Mouse (Mus musculus) frontal cortex, postnatal 10 days (tissue): Measurements from ENCODE around the gene Olfr593.
"Not testable (repeated sequence)": the region's sequence is repeated elsewhere in the genome, so short reads cannot be mapped to it uniquely, and the experiment has no call there.

Source experiments
- DNase-seq, 2 experiments: peaks; one replicate each; pipeline ENCODE4 v3.0.0; 2022; ENCODE audit warnings: low spot score in 2 of 2, mixed read lengths in 1 of 2

The Olfr593 gene

DNA sequence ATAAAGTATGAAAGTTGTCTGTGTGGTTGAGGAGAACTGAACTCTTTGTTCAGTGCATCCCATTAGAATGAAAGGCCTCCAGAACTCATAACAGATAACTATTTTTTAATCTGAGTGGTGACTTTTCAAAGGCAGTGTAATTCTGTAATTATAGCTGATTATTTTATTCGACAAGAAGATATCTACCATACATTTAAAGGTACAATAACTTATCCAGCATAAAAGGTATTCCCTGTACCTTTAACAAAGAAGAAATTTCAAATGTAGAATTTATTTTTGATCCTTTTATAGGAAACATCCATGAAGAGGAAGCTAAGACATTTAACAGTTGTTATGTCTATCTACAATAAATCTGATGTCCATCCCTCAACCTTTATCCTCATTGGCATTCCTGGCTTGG, at the start of gene Olfr593:
Gene Olfr593 (plus strand): TSS at position 301 of the 400 bp plus-strand sequence.
- DNase-seq = no peak

DNA sequence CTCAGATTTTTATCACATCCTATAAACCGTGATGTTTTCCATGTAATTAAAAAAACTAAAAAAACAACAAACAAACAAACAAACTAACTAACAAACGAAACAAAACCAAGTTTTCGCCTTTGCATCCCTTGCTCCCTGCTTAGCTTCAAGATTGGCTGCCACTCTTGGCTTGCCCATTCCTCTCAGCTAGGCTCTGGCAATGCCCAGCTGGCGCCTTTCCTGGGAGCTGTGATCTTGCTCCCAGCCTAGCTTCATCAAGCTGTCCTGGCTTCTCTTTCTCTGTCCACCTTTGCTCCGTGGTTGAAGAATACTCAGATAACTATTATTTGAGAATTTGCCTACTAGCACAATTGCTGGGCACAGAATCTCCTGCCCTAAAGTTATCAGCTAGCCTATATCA, 42.0 kb upstream of the Olfr593 start:
- DNase-seq = no peak

DNA sequence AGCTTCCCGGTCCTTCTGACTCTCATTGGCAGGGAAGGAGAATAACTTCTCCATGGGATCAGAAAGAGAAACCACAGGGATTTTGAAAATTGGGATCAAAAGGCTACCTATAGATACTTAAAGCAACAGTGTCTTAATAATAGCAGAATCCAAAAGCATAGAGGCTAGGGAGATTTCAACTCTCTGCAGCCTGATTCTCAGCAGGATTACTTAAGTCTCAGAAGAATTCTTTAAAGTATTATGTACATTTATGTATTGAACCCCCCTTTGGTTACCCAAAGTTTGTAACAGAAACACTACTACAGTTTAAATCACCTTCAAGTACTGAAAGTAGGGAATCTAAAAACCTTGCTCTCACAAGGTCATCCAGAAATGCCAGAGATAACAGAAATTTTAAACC, 33.4 kb upstream of the Olfr593 start, which contains the start of gene Olfr591:
Gene Olfr591 (minus strand): TSS at position 101 of the 400 bp plus-strand sequence.
- DNase-seq = no peak

DNA sequence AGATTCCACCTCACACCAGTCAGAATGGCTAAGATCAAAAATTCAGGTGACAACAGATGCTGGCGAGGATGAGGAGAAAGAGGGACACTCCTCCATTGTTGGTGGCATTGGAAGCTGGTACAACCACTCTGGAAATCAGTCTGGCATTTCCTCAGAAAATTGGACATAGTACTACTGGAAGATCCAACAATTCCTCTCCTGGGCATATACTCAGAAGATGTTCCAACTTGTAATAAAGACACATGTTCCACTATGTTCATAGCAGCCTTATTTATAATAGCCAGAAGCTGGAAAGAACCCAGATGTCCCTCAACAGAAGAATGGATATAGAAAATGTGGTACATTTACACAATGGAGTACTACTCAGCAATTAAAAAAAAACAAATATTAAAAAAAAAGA, 27.2 kb upstream of the Olfr593 start, which contains the start of gene Olfr592:
Gene Olfr592 (plus strand): TSS at position 301 of the 400 bp plus-strand sequence.
- not testable (repeated sequence) for DNase-seq

DNA sequence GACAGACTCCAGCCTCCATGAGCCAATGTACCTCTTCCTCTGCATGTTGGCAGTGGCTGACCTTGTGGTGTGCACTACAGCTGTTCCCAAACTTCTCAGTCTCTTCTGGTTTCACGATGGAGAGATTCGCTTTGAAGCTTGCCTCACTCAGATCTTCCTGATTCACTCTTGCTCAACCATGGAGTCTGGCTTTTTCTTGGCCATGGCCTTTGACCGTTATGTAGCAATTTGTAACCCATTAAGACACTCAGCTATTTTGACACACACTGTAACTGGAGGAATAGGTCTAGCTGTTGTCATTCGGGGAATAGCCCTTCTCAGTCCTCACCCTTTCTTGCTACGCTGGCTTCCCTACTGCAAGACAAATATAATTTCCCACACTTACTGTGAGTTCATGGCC, 388 bp downstream of the Olfr593 start:
- not testable (repeated sequence) for DNase-seq

DNA sequence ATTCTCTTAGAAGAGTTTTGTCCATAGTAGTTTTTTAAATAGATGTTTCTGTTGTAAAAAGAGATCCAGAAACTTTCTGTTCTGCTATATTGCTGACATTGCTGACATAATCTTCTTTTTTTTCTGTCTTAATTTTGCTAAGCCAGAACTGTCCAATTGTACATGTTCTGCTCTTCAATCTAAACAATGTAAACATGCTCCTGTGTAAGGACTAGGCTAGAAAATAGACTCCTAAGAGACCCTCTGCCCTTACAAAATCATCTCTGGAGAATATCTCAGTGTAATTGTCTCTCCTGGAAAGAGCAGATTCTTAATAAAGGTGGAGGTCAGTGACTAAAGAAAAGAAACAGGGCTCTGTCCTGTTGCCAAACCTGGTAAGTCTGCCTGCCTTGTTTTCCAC, 5.0 kb downstream of the Olfr593 start, which contains the start of gene Olfr594:
Gene Olfr594 (plus strand): TSS at position 301 of the 400 bp plus-strand sequence.
- no peak for DNase-seq

DNA sequence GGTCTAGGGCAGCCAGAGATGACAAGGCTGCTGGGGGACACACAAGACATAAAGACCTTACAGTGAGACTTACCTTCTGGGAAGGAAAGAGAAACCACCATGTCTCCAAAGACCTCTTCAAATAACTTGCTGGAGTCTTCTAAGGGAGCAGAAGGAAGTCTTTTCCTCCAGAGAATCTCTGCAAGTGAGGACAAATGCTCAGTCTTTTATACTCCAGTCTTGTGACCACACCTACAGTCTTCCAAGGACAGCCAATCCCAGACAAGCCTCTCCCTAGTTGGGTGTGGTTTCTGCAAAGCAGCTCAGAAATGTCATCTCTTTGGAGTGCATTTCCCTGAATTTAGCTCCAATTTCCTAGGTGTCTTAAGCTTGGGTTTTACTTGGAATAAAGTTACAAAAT, 40.7 kb downstream of the Olfr593 start, which contains the start of gene Usp17ld:
Gene Usp17ld (minus strand): TSS at position 101 of the 400 bp plus-strand sequence.
- not testable (repeated sequence) for DNase-seq
